Mouse (Mus musculus) cortical plate, adult 2 months (tissue): Measurements from ENCODE around the gene Alox15.

ENCODE experiments used
- CTCF ChIP-seq: fragments of 200-500 bp; IDR thresholded peaks from 2 replicates; pipeline ENCODE4 v1.5.1; 2011; ENCODE audit warnings: mild to moderate bottlenecking, control low read depth, low read length; ENCODE audit not compliant: insufficient read depth; ENCODE audit errors: extremely low read depth
- POLR2A ChIP-seq: fragments of 200-500 bp; IDR thresholded peaks from 2 replicates; pipeline ENCODE4 v1.6.1; 2011; ENCODE audit warnings: mild to moderate bottlenecking, low read length, control low read depth; ENCODE audit not compliant: insufficient read depth; ENCODE audit errors: extremely low read depth

DNA sequence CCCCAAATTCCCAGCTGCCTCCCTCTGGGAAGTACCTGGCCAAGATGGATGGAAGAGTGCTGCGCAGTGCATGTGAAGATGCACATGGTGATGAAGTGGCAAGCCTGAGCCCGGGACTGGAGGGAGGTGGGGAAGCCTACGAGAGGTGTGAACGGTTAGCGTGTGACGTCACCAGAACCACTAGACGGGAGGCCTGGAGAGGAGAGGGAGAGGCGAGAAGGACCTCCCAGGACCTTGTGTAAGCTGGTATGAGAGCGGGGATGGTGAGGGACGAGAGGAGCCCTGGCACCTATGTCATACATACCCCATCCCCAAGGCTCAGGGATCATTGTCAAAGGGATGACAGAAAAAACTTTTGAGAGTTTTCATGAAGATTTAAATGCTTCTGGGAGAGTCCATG is 6.8 kb downstream of the Alox15 start:
- TF ChIP-seq POLR2A (no peak), CTCF (no peak)
